Mouse (Mus musculus): ENCODE data around the gene Epb41. TPM values are rescaled to one million over a fixed set of nuclear protein-coding genes. Genes with fewer than 3 reads are reported as not detected.
A peak's percentile ranks its signal among the peaks of the same experiment; 100 is the strongest.

Gene Epb41
- polyA plus RNA-seq (2014; fragmentation: Nextera tagmentation; extraction: Ambion mirVana), result 68.1 and 86.1 TPM in 2 replicates

DNA sequence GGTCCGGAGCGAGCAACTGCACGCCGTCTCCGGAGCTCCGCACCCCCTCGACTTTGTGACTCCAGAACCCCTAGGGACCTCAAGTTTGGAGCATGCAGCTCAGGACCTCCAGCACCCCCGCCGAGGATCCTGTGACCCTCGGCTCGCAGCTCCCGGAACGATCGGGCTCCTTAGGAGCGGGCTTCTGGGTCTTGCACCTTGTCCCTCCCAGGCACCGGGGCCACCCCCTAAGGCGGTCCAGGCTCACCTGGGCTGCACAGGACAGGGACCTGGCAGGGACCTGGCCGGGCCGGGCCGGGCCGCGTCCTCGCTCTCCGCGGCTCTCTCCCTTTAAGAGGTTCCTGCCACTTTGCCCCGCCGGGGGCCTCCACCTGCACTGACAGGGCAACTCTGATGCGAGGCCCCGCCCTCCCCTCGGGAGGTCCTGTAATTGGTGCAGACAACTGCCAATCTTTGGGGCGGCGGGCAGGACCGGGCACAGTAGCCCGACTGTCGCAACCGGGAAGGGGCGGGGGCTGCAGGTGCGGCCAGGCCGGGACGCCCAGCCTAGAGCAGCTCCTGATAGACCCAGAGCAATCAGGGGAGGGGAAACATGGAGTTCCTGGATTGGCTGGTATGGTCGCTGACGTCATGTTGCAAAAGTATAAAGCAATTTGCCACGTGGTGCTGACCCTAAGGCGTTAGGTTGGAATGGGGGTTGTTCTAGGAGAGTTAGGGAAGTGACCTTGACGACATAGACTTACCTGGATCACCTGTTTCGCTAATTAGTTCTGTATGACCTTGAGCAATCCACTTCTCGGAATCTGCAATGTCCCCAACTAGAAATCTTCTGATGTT lies at the start of gene Epb41:
Gene Epb41, minus strand, starts transcription at position 389 of the 837 bp plus-strand sequence.
- Histone ChIP-seq H3K4me2 (ENCODE audit: low read depth, low read length) (peak within 1 kb of the TSS; percentile 100), H3K27me3 (ENCODE audit: control insufficient read depth, insufficient read depth, low read length) (no peaks in the 10 kb centered on the region; the same call in 1 of the 2 replicates), H3K36me3 (ENCODE audit: control insufficient read depth, insufficient read depth, low read length) (no peaks in the 10 kb centered on the region), H3K9me3 (ENCODE audit: control insufficient read depth, low read length) (no peaks in the 10 kb centered on the region), H3K4me1 (ENCODE audit: control insufficient read depth, insufficient read depth, low read length) (peaks cover 7% of the 10 kb centered on the region; the same call in 1 of the 2 replicates), H3K9ac (replicated peaks; ENCODE audit: low read depth, low read length) (peak within 1 kb of the TSS; percentile 57), H3K27ac (ENCODE audit: low read depth, low read length) (no peak within 1 kb of the TSS), H3K4me3 (ENCODE audit: low read depth, low read length) (peak within 1 kb of the TSS; percentile 71)
- peak; percentile 93 for ATAC-seq (ENCODE audit: low read depth)
- whole genome bisulfite sequencing, result 2% methylated on average over 47 of the region's 47 CpGs

DNA sequence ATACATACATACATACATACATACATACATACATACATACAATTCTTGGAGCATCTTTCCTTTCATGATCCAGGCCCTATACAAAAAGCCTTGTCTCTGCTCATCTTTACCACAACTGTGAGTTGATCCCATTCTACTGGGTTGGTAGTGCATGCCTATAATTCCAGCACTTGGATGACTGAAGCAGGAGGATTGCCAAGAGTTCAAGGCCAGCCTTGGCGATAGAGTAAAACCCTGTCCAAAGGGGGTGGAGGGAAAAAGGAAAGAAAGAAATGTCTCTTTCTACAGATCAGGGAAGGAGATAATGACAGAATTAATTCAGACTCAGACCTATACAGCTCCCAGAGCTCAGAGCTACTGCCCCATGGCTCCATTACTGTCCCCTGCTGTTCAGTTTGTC lies 48.0 kb upstream of the Epb41 start:
- Histone ChIP-seq H3K4me1 (ENCODE audit: control insufficient read depth, insufficient read depth, low read length) (no peaks in the 10 kb centered on the region), H3K9ac (replicated peaks; ENCODE audit: low read depth, low read length) (no peak overlapping the region), H3K27ac (ENCODE audit: low read depth, low read length) (no peak overlapping the region), H3K27me3 (ENCODE audit: control insufficient read depth, insufficient read depth, low read length) (no peaks in the 10 kb centered on the region), H3K4me3 (ENCODE audit: low read depth, low read length) (no peak overlapping the region), H3K4me2 (ENCODE audit: low read depth, low read length) (no peak overlapping the region), H3K36me3 (ENCODE audit: control insufficient read depth, insufficient read depth, low read length) (no peaks in the 10 kb centered on the region), H3K9me3 (ENCODE audit: control insufficient read depth, low read length) (no peaks in the 10 kb centered on the region)
- ATAC-seq (ENCODE audit: low read depth), result no peak
- 88% methylated on average over 1 of the region's 1 CpGs for WGBS

DNA sequence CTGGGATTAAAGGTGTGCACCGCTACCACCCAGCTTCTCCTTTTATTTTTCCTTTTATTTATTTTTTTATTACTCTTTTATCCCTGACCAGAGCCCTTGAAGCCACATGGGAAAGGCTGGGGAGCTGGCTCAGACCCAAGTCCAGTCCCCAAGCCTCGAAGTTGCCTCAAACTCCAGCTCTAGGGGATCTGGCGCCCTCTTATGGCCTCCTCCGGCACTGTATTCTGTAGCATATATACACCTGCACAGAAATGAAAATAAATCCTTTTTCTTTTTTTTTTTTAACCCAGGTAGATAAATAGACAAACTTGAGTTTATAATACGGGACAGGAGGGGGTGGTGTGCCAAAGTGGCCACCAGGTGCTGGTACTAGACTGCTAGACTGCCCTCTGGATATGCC lies 46.6 kb upstream of the Epb41 start:
- no peak overlapping the region for H3K9ac ChIP-seq (replicated peaks; ENCODE audit: low read depth, low read length)
- H3K27me3 ChIP-seq (ENCODE audit: control insufficient read depth, insufficient read depth, low read length), result no peaks in the 10 kb centered on the region
- H3K36me3 ChIP-seq (ENCODE audit: control insufficient read depth, insufficient read depth, low read length), result no peaks in the 10 kb centered on the region
- H3K27ac ChIP-seq (ENCODE audit: low read depth, low read length), result no peak overlapping the region
- H3K4me2 ChIP-seq (ENCODE audit: low read depth, low read length), result no peak overlapping the region
- H3K4me3 ChIP-seq (ENCODE audit: low read depth, low read length), result no peak overlapping the region
- WGBS, result 80% methylated on average over 5 of the region's 5 CpGs
- H3K9me3 ChIP-seq (ENCODE audit: control insufficient read depth, low read length), result no peaks in the 10 kb centered on the region
- ATAC-seq (ENCODE audit: low read depth), result no peak
- H3K4me1 ChIP-seq (ENCODE audit: control insufficient read depth, insufficient read depth, low read length), result no peaks in the 10 kb centered on the region

DNA sequence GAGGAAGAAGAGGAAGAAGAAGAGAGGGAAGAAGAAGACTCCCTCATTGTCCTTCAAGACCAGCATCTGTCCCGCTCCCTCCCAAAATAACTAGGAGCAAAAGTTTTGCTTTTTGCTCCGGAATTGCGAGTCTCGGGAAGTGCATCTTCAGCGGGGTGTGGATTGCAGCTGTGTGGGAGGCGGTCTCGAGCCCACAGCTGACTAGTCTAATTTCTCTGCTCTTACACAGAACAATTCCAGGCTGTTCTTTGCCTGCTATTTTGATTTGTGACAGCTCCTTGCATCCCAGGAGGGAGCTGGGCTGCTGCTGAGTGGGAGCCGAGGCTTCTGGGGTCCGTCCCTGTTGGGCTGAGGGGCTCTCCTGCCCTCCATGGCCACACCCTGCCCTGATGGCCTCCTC lies 44.4 kb upstream of the Epb41 start:
- Histone ChIP-seq H3K4me1 (ENCODE audit: control insufficient read depth, insufficient read depth, low read length) (no peaks in the 10 kb centered on the region), H3K4me3 (ENCODE audit: low read depth, low read length) (no peak overlapping the region), H3K9me3 (ENCODE audit: control insufficient read depth, low read length) (no peaks in the 10 kb centered on the region), H3K27ac (ENCODE audit: low read depth, low read length) (no peak overlapping the region), H3K4me2 (ENCODE audit: low read depth, low read length) (no peak overlapping the region), H3K9ac (replicated peaks; ENCODE audit: low read depth, low read length) (no peak overlapping the region), H3K36me3 (ENCODE audit: control insufficient read depth, insufficient read depth, low read length) (no peaks in the 10 kb centered on the region), H3K27me3 (ENCODE audit: control insufficient read depth, insufficient read depth, low read length) (no peaks in the 10 kb centered on the region)
- WGBS, result 43% methylated on average over 9 of the region's 9 CpGs
- no peak for ATAC-seq (ENCODE audit: low read depth)

DNA sequence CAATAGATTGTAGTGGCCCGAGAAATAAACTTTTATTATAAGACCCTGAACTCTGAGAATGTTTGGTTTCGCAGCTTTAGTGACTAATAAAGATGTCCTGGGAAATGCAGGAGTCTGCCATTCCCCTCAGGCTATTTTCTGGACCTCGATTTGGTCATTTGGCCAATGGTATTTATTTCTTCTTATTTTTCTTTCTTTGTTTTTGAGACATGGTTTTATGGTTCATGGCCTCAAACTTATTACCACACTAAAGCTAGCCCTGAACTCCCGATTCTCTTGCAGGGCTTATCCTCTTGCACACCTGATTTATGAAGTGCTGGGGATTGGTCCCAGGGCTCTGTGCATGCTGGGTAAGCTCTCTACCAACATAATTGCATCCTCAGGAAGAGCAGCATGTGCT lies 41.2 kb upstream of the Epb41 start:
- Histone ChIP-seq H3K27ac (ENCODE audit: low read depth, low read length) (no peak overlapping the region), H3K27me3 (ENCODE audit: control insufficient read depth, insufficient read depth, low read length) (no peaks in the 10 kb centered on the region), H3K4me3 (ENCODE audit: low read depth, low read length) (no peak overlapping the region), H3K4me1 (ENCODE audit: control insufficient read depth, insufficient read depth, low read length) (no peaks in the 10 kb centered on the region), H3K36me3 (ENCODE audit: control insufficient read depth, insufficient read depth, low read length) (no peaks in the 10 kb centered on the region), H3K9me3 (ENCODE audit: control insufficient read depth, low read length) (no peaks in the 10 kb centered on the region), H3K4me2 (ENCODE audit: low read depth, low read length) (no peak overlapping the region), H3K9ac (replicated peaks; ENCODE audit: low read depth, low read length) (no peak overlapping the region)
- WGBS, result 80% methylated on average over 4 of the region's 4 CpGs
- no peak for ATAC-seq (ENCODE audit: low read depth)

DNA sequence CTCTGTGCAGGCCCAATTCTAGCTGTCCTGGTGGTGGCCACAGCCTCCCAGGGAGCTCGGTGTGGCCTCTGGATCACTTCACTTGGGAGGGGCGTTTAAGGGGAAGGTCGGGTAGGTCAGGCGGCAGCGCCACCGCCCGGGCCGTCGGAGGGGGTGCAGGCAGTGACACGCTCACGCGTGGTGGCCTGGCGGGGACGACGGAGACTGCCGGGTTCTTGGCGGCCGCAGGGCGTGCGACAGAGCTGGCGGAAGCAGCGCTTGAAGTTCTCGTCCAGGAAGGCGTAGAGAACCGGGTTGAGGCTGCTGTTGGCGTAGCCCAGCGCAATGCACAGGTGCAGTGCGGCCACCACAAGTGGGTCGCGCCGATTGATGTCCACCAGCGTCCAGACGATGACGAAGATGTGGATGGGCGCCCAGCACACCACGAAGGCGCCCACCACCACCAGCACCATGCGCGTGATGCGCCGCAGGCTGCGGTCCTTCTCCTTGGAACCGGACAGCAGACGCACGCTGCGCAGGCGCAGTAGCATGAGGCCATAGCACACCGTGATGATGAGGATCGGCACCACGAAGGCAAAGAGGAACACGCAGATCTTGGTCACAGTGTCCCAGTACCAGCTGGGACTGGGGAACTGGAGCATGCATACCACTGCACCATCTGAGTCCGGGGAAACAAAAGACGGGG lies 38.4 kb upstream of the Epb41 start:
- H3K4me2 ChIP-seq (ENCODE audit: low read depth, low read length), result peak overlapping the region; percentile 42
- WGBS, result 38% methylated on average over 47 of the region's 53 CpGs
- H3K36me3 ChIP-seq (ENCODE audit: control insufficient read depth, insufficient read depth, low read length), result no peaks in the 10 kb centered on the region
- no peaks in the 10 kb centered on the region for H3K9me3 ChIP-seq (ENCODE audit: control insufficient read depth, low read length)
- no peaks in the 10 kb centered on the region for H3K4me1 ChIP-seq (ENCODE audit: control insufficient read depth, insufficient read depth, low read length)
- H3K4me3 ChIP-seq (ENCODE audit: low read depth, low read length), result peak overlapping the region; percentile 20; the same call in 1 of the 2 replicates
- peak overlapping the region; percentile 28; the same call in 1 of the 2 replicates for H3K9ac ChIP-seq (replicated peaks; ENCODE audit: low read depth, low read length)
- no peaks in the 10 kb centered on the region for H3K27me3 ChIP-seq (ENCODE audit: control insufficient read depth, insufficient read depth, low read length)
- peak; percentile 41; the same call in 1 of the 2 replicates for ATAC-seq (ENCODE audit: low read depth)
- no peak overlapping the region for H3K27ac ChIP-seq (ENCODE audit: low read depth, low read length)

DNA sequence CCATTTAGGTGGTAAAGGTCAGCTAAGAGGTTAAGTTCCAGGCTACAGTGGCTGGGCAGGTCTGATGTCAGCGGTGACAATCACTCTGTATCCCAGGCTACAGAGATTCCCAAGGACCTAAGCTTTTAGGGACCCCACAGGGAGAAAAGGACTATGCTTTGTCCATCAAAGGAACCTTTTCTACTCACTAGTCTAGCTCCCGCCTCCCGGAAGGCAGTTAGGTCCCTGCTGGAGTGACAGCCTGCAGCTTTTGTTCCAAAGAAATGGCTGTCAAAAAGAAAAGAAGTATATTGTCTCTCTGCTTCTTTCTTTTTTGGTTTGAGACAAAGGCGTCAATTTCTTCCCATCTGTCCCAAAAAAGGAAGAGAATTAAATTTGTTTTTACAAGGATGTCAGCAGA lies 36.1 kb upstream of the Epb41 start:
- no peak for ATAC-seq (ENCODE audit: low read depth)
- 19% methylated on average over 4 of the region's 4 CpGs for WGBS
- no peaks in the 10 kb centered on the region for H3K27me3 ChIP-seq (ENCODE audit: control insufficient read depth, insufficient read depth, low read length)
- no peak overlapping the region for H3K9ac ChIP-seq (replicated peaks; ENCODE audit: low read depth, low read length)
- H3K27ac ChIP-seq (ENCODE audit: low read depth, low read length), result no peak overlapping the region
- H3K9me3 ChIP-seq (ENCODE audit: control insufficient read depth, low read length), result no peaks in the 10 kb centered on the region
- no peaks in the 10 kb centered on the region for H3K36me3 ChIP-seq (ENCODE audit: control insufficient read depth, insufficient read depth, low read length)
- no peaks in the 10 kb centered on the region for H3K4me1 ChIP-seq (ENCODE audit: control insufficient read depth, insufficient read depth, low read length)
- H3K4me3 ChIP-seq (ENCODE audit: low read depth, low read length), result no peak overlapping the region
- no peak overlapping the region for H3K4me2 ChIP-seq (ENCODE audit: low read depth, low read length)

DNA sequence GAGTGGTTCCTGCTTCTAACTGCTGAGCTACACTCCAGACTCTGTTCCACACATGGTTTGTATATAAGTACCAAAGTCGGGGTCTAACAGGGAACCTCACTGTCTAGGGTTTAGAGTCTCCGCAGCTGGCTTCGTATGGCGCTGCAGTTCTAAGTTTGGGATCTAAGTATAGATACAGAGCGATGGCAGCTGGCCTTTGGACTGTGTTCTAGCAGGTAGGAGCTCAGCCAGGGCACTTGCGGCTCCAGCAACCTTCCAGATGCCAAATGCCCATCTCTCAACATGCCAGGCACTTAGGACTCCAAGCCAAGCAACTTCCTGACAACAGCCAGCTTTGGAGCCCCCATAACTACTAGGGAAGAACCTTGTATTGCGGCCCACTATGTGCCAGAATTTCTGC lies 33.1 kb upstream of the Epb41 start:
- H3K27ac ChIP-seq (ENCODE audit: low read depth, low read length), result no peak overlapping the region
- H3K4me2 ChIP-seq (ENCODE audit: low read depth, low read length), result no peak overlapping the region
- H3K27me3 ChIP-seq (ENCODE audit: control insufficient read depth, insufficient read depth, low read length), result no peaks in the 10 kb centered on the region
- H3K9ac ChIP-seq (replicated peaks; ENCODE audit: low read depth, low read length), result no peak overlapping the region
- no peak for ATAC-seq (ENCODE audit: low read depth)
- H3K4me3 ChIP-seq (ENCODE audit: low read depth, low read length), result no peak overlapping the region
- WGBS, result 96% methylated on average over 7 of the region's 7 CpGs
- H3K4me1 ChIP-seq (ENCODE audit: control insufficient read depth, insufficient read depth, low read length), result no peaks in the 10 kb centered on the region
- H3K36me3 ChIP-seq (ENCODE audit: control insufficient read depth, insufficient read depth, low read length), result no peaks in the 10 kb centered on the region
- H3K9me3 ChIP-seq (ENCODE audit: control insufficient read depth, low read length), result no peaks in the 10 kb centered on the region

DNA sequence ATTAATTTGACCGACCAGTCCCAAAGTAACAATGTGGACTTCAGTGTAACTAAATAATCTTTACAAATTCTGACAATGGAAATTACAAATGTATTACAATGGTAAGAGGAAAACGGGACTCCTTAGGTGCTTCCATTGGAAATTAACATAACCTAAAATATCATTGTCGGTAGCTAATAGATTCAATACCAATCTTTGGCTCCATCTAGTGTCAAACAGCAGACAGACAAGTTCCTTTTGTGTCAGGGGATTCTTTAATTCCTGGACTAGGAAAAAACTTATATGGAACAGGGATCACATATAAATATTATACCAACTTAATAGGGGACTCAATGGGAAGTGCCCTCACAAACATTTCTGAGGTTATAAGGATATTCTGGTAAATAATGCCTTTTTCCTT lies 26.0 kb upstream of the Epb41 start:
- Histone ChIP-seq H3K4me2 (ENCODE audit: low read depth, low read length) (no peak overlapping the region), H3K9me3 (ENCODE audit: control insufficient read depth, low read length) (no peaks in the 10 kb centered on the region), H3K9ac (replicated peaks; ENCODE audit: low read depth, low read length) (no peak overlapping the region), H3K4me1 (ENCODE audit: control insufficient read depth, insufficient read depth, low read length) (no peaks in the 10 kb centered on the region), H3K27me3 (ENCODE audit: control insufficient read depth, insufficient read depth, low read length) (no peaks in the 10 kb centered on the region), H3K4me3 (ENCODE audit: low read depth, low read length) (no peak overlapping the region), H3K36me3 (ENCODE audit: control insufficient read depth, insufficient read depth, low read length) (no peaks in the 10 kb centered on the region), H3K27ac (ENCODE audit: low read depth, low read length) (no peak overlapping the region)
- ATAC-seq (ENCODE audit: low read depth), result no peak
- WGBS, result 37% methylated on average over 3 of the region's 3 CpGs

Measured in neural tube, embryonic 14.5 days (tissue).